Mouse (Mus musculus) midbrain, postnatal 0 days (tissue): ENCODE results near the gene Mboat2. TPM values are rescaled to one million over a fixed set of nuclear protein-coding genes. Genes with fewer than 3 reads are reported as not detected.

Experiments
- ATAC-seq: fragments of 200-750 bp; cut with Nextera tagmentation; 2 replicates; pipeline ENCODE4 v1.8.0; 2017; ENCODE audit warnings: moderate number of reproducible peaks, mild to moderate bottlenecking, moderate TSS enrichment, moderate library complexity; ENCODE audit not compliant: low FRiP score
- DNase-seq: peaks from one replicate; pipeline ENCODE4 v3.0.0-alpha.2; 2015; ENCODE audit warnings: low spot score
- H3K27ac ChIP-seq: fragments of 300-500 bp; sonication (generic); 2 replicates; pipeline ENCODE4 v1.5.1; 2014; ENCODE audit warnings: low read depth, mild to moderate bottlenecking, low read length, mixed read lengths
- H3K27me3 ChIP-seq: fragments of 300-500 bp; sonication (generic); 2 replicates; pipeline ENCODE4 v1.6.1; 2014; ENCODE audit warnings: low read length, control low read depth, mixed read lengths; ENCODE audit not compliant: insufficient read depth
- H3K36me3 ChIP-seq: fragments of 300-500 bp; sonication (generic); 2 replicates; pipeline ENCODE4 v1.6.1; 2014; ENCODE audit warnings: low read length, control low read depth, mixed read lengths; ENCODE audit not compliant: insufficient read depth
- H3K4me1 ChIP-seq: fragments of 300-500 bp; sonication (generic); 2 replicates; pipeline ENCODE4 v1.6.1; 2014; ENCODE audit warnings: mild to moderate bottlenecking, control low read depth, antibody characterized with exemption, low read length, mixed read lengths; ENCODE audit not compliant: insufficient read depth
- H3K4me2 ChIP-seq: fragments of 300-500 bp; sonication (generic); 2 replicates; pipeline ENCODE4 v1.6.1; 2014; ENCODE audit warnings: low read depth, mild to moderate bottlenecking, low read length, mixed read lengths; ENCODE audit not compliant: poor library complexity, severe bottlenecking
- H3K4me3 ChIP-seq: fragments of 300-500 bp; sonication (generic); 2 replicates; pipeline ENCODE4 v1.5.1; 2014; ENCODE audit warnings: low read depth, mild to moderate bottlenecking, low read length, moderate library complexity
- H3K9ac ChIP-seq: fragments of 300-500 bp; sonication (generic); replicated peaks from 2 replicates; pipeline ENCODE4 v1.6.1; 2014; ENCODE audit warnings: mild to moderate bottlenecking, low read length, moderate library complexity, mixed read lengths; ENCODE audit not compliant: poor library complexity, severe bottlenecking
- H3K9me3 ChIP-seq: fragments of 300-500 bp; sonication (generic); 2 replicates; pipeline ENCODE4 v1.6.1; 2016; ENCODE audit warnings: low read length, control low read depth
- CTCF ChIP-seq: IDR thresholded peaks from 2 replicates; pipeline ENCODE4 v1.5.1; 2016; ENCODE audit warnings: antibody characterized with exemption, mild to moderate bottlenecking
- WGBS: fragments of 180-500 bp; shearing (Covaris S2); extraction: QIAGEN DNeasy Blood & Tissue Kit; methylation state at CpG from one replicate; pipeline ENCODE4 v1.1.7; 2014; 5-methylcytosine and 5-hydroxymethylcytosine counted together
- polyA plus RNA-seq: library from polyadenylated mRNA; unstranded; fragments of >200 nt; fragmentation: Nextera tagmentation; extraction: Ambion mirVana; gene quantifications from 2 replicates; pipeline ENCODE4 v1.2.1, GENCODE M21; 2015
- total RNA-seq: library from RNA; depleted of rRNA; stranded (reverse); fragments of >200 nt; gene quantifications from 2 replicates; pipeline ENCODE4 v1.2.3, GENCODE M21; 2014

The Mboat2 gene
- total and polyA plus RNA-seq, 2 experiments from 2014 or later = 62.0 to 69.2 TPM

GRCm38 (mm10) chr12:24907894-24908293 is 77.2 kb downstream of the Mboat2 start:
- 80% methylated on average over 2 of the region's 2 CpGs for WGBS
- no peak for ATAC-seq
- Histone ChIP-seq H3K36me3 (peaks cover 6% of the 10 kb centered on the region; the same call in 1 of the 2 replicates), H3K4me2 (no peak overlapping the region), H3K27me3 (no peaks in the 10 kb centered on the region), H3K9ac (no peak overlapping the region), H3K9me3 (no peaks in the 10 kb centered on the region), H3K27ac (no peak overlapping the region), H3K4me1 (no peaks in the 10 kb centered on the region), H3K4me3 (no peak overlapping the region)
- no peak for DNase-seq
- TF ChIP-seq CTCF = no peak

GRCm38 (mm10) chr12:24909679-24910078 is 79.0 kb downstream of the Mboat2 start:
- WGBS = 78% methylated on average over 7 of the region's 7 CpGs

GRCm38 (mm10) chr12:24912174-24912573 is 81.5 kb downstream of the Mboat2 start:
- no peak overlapping the region for H3K4me3 ChIP-seq
- H3K4me1 ChIP-seq = no peaks in the 10 kb centered on the region
- ATAC-seq (no peak), DNase-seq (no peak)
- H3K4me2 ChIP-seq = no peak overlapping the region
- 76% methylated on average over 6 of the region's 6 CpGs for WGBS
- H3K36me3 ChIP-seq = peaks cover 12% of the 10 kb centered on the region; the same call in 1 of the 2 replicates
- H3K27ac ChIP-seq = no peak overlapping the region
- TF ChIP-seq CTCF = no peak
- H3K9ac ChIP-seq = no peak overlapping the region
- H3K9me3 ChIP-seq = no peaks in the 10 kb centered on the region
- no peaks in the 10 kb centered on the region for H3K27me3 ChIP-seq

More at GRCm38 (mm10) chr12:24909679-24910078, 79.0 kb downstream of the Mboat2 start:
- no peak for TF ChIP-seq CTCF
- DNase-seq = no peak
- no peaks in the 10 kb centered on the region for H3K27me3 ChIP-seq
- H3K9me3 ChIP-seq = no peaks in the 10 kb centered on the region
- peaks cover 6% of the 10 kb centered on the region; the same call in 1 of the 2 replicates for H3K36me3 ChIP-seq
- H3K4me3 ChIP-seq = no peak overlapping the region
- H3K4me1 ChIP-seq = no peaks in the 10 kb centered on the region
- H3K4me2 ChIP-seq = no peak overlapping the region
- no peak for ATAC-seq
- H3K27ac ChIP-seq = no peak overlapping the region
- no peak overlapping the region for H3K9ac ChIP-seq

GRCm38 (mm10) chr12:24912876-24913275 is 82.2 kb downstream of the Mboat2 start:
- H3K36me3 ChIP-seq = peaks cover 12% of the 10 kb centered on the region; the same call in 1 of the 2 replicates
- no peak for ATAC-seq
- no peaks in the 10 kb centered on the region for H3K4me1 ChIP-seq
- H3K4me2 ChIP-seq = no peak overlapping the region
- no peak for DNase-seq
- H3K9ac ChIP-seq = no peak overlapping the region
- no peaks in the 10 kb centered on the region for H3K27me3 ChIP-seq
- no peak for TF ChIP-seq CTCF
- no peak overlapping the region for H3K4me3 ChIP-seq
- 94% methylated on average over 1 of the region's 1 CpGs for WGBS
- no peaks in the 10 kb centered on the region for H3K9me3 ChIP-seq
- H3K27ac ChIP-seq = no peak overlapping the region

GRCm38 (mm10) chr12:24918575-24919262 is 88.0 kb downstream of the Mboat2 start:
- ATAC-seq (no peak; the same call in 1 of the 2 replicates), DNase-seq (peak; percentile 21)
- Histone ChIP-seq H3K4me3 (no peak overlapping the region), H3K4me1 (no peaks in the 10 kb centered on the region), H3K27me3 (no peaks in the 10 kb centered on the region), H3K36me3 (peaks cover 6% of the 10 kb centered on the region; the same call in 1 of the 2 replicates), H3K9ac (no peak overlapping the region), H3K27ac (no peak overlapping the region), H3K9me3 (no peaks in the 10 kb centered on the region), H3K4me2 (no peak overlapping the region)
- no peak for TF ChIP-seq CTCF
- WGBS = 46% methylated on average over 12 of the region's 12 CpGs

GRCm38 (mm10) chr12:24920861-24921260 is 90.2 kb downstream of the Mboat2 start:
- Histone ChIP-seq H3K4me3 (no peak overlapping the region), H3K36me3 (peaks cover 6% of the 10 kb centered on the region; the same call in 1 of the 2 replicates), H3K4me1 (no peaks in the 10 kb centered on the region), H3K9ac (no peak overlapping the region), H3K27me3 (no peaks in the 10 kb centered on the region), H3K27ac (no peak overlapping the region), H3K4me2 (no peak overlapping the region), H3K9me3 (no peaks in the 10 kb centered on the region)
- no peak for ATAC-seq
- WGBS = 76% methylated on average over 1 of the region's 1 CpGs
- TF ChIP-seq CTCF = no peak
- no peak for DNase-seq
